Mouse (Mus musculus): ENCODE data around the gene Nfatc4. TPM values are rescaled to one million over a fixed set of nuclear protein-coding genes. Genes with fewer than 3 reads are reported as not detected.

The Nfatc4 gene
- polyA plus RNA-seq, 1 experiment from 2014 or later = 25.9 TPM

- Histone ChIP-seq H3K9ac (ENCODE audit: low read length) (no peak overlapping the region), H3K4me2 (ENCODE audit: low read depth) (no peak overlapping the region), H3K27ac (ENCODE audit: low read depth, low read length) (no peak overlapping the region), H3K36me3 (ENCODE audit: control insufficient read depth, insufficient read depth, low read length) (no peaks in the 10 kb centered on the region), H3K4me3 (ENCODE audit: low read depth, low read length) (no peak overlapping the region), H3K4me1 (ENCODE audit: control insufficient read depth, insufficient read depth, low read length) (peaks cover 11% of the 10 kb centered on the region; the same call in 1 of the 2 replicates), H3K27me3 (ENCODE audit: control insufficient read depth, insufficient read depth, low read length) (no peaks in the 10 kb centered on the region), H3K9me3 (ENCODE audit: control insufficient read depth, low read length) (no peaks in the 10 kb centered on the region)
- DNase-seq (ENCODE audit: low spot score) (no peak), ATAC-seq (ENCODE audit: insufficient read depth, low FRiP score, low TSS enrichment) (no peak)
- 84% methylated on average over 8 of the region's 8 CpGs for WGBS
These were observed 58.0 kb downstream of the Nfatc4 start for GRCm38 (mm10) chr14:55880982-55881381.

- ATAC-seq (ENCODE audit: insufficient read depth, low FRiP score, low TSS enrichment) = no peak
- no peak overlapping the region for H3K4me2 ChIP-seq (ENCODE audit: low read depth)
- H3K4me3 ChIP-seq (ENCODE audit: low read depth, low read length) = no peak overlapping the region
- no peak overlapping the region for H3K9ac ChIP-seq (ENCODE audit: low read length)
- no peak overlapping the region for H3K27ac ChIP-seq (ENCODE audit: low read depth, low read length)
- H3K27me3 ChIP-seq (ENCODE audit: control insufficient read depth, insufficient read depth, low read length) = no peaks in the 10 kb centered on the region
- H3K36me3 ChIP-seq (ENCODE audit: control insufficient read depth, insufficient read depth, low read length) = no peaks in the 10 kb centered on the region
- WGBS = 78% methylated on average over 6 of the region's 6 CpGs
- H3K9me3 ChIP-seq (ENCODE audit: control insufficient read depth, low read length) = no peaks in the 10 kb centered on the region
- DNase-seq (ENCODE audit: low spot score) = no peak
- H3K4me1 ChIP-seq (ENCODE audit: control insufficient read depth, insufficient read depth, low read length) = peaks cover 11% of the 10 kb centered on the region; the same call in 1 of the 2 replicates
These were observed 59.3 kb downstream of the Nfatc4 start for GRCm38 (mm10) chr14:55882171-55882641.

- Histone ChIP-seq H3K9ac (ENCODE audit: low read length) (no peak overlapping the region), H3K9me3 (ENCODE audit: control insufficient read depth, low read length) (no peaks in the 10 kb centered on the region), H3K36me3 (ENCODE audit: control insufficient read depth, insufficient read depth, low read length) (no peaks in the 10 kb centered on the region), H3K4me2 (ENCODE audit: low read depth) (no peak overlapping the region), H3K4me3 (ENCODE audit: low read depth, low read length) (no peak overlapping the region), H3K27me3 (ENCODE audit: control insufficient read depth, insufficient read depth, low read length) (no peaks in the 10 kb centered on the region), H3K4me1 (ENCODE audit: control insufficient read depth, insufficient read depth, low read length) (peaks cover 11% of the 10 kb centered on the region; the same call in 1 of the 2 replicates), H3K27ac (ENCODE audit: low read depth, low read length) (no peak overlapping the region)
- DNase-seq (ENCODE audit: low spot score) (no peak), ATAC-seq (ENCODE audit: insufficient read depth, low FRiP score, low TSS enrichment) (no peak)
- 92% methylated on average over 13 of the region's 13 CpGs for WGBS
These were observed 60.3 kb downstream of the Nfatc4 start for GRCm38 (mm10) chr14:55883149-55883661.

Other genes starting within 250 kb of the Nfatc4 start
- gene Fitm1, start 247.5 kb upstream of the Nfatc4 start, polyA plus RNA-seq (2014; fragmentation: Nextera tagmentation; extraction: Ambion mirVana) = 4.7 and 6.8 TPM in 2 replicates
- 112 and 123 TPM in 2 replicates for gene Psme1, start 245.0 kb upstream of the Nfatc4 start, polyA plus RNA-seq (2014; fragmentation: Nextera tagmentation; extraction: Ambion mirVana)
- gene Emc9, start 237.8 kb upstream of the Nfatc4 start, polyA plus RNA-seq (2014; fragmentation: Nextera tagmentation; extraction: Ambion mirVana) = 6.0 and 7.6 TPM in 2 replicates
- 188 and 218 TPM in 2 replicates for gene Psme2, start 232.0 kb upstream of the Nfatc4 start, polyA plus RNA-seq (2014; fragmentation: Nextera tagmentation; extraction: Ambion mirVana)
- gene Rnf31, start 231.4 kb upstream of the Nfatc4 start, polyA plus RNA-seq (2014; fragmentation: Nextera tagmentation; extraction: Ambion mirVana) = 10.2 and 13.0 TPM in 2 replicates
- 5.7 and 5.9 TPM in 2 replicates for gene Irf9, start 219.6 kb upstream of the Nfatc4 start, polyA plus RNA-seq (2014; fragmentation: Nextera tagmentation; extraction: Ambion mirVana)
- gene Rec8, start 205.1 kb upstream of the Nfatc4 start, polyA plus RNA-seq (2014; fragmentation: Nextera tagmentation; extraction: Ambion mirVana) = 12.0 and 12.4 TPM in 2 replicates
- 99.2 and 104 TPM in 2 replicates for gene Ipo4, start 187.2 kb upstream of the Nfatc4 start, polyA plus RNA-seq (2014; fragmentation: Nextera tagmentation; extraction: Ambion mirVana)
- 1.0 and 1.6 TPM in 2 replicates for gene Gm49378, start 185.2 kb upstream of the Nfatc4 start, polyA plus RNA-seq (2014; fragmentation: Nextera tagmentation; extraction: Ambion mirVana)
- 64.2 and 65.8 TPM in 2 replicates for gene Tm9sf1, start 179.3 kb upstream of the Nfatc4 start, polyA plus RNA-seq (2014; fragmentation: Nextera tagmentation; extraction: Ambion mirVana)
- gene Tssk4, start 173.0 kb upstream of the Nfatc4 start, polyA plus RNA-seq (2014; fragmentation: Nextera tagmentation; extraction: Ambion mirVana) = 0.89 and 0.93 TPM in 2 replicates
- gene Mdp1, start 162.6 kb upstream of the Nfatc4 start, polyA plus RNA-seq (2014; fragmentation: Nextera tagmentation; extraction: Ambion mirVana) = 65.5 and 65.7 TPM in 2 replicates
- 53.1 and 66.7 TPM in 2 replicates for gene Gmpr2, start 151.2 kb upstream of the Nfatc4 start, polyA plus RNA-seq (2014; fragmentation: Nextera tagmentation; extraction: Ambion mirVana)
- gene Nedd8, start 151.0 kb upstream of the Nfatc4 start, polyA plus RNA-seq (2014; fragmentation: Nextera tagmentation; extraction: Ambion mirVana) = 573 and 583 TPM in 2 replicates
- gene Tinf2, start 141.3 kb upstream of the Nfatc4 start, polyA plus RNA-seq (2014; fragmentation: Nextera tagmentation; extraction: Ambion mirVana) = 50.7 and 61.2 TPM in 2 replicates
- 0.37 and 0.57 TPM in 2 replicates for gene Tgm1, start 109.2 kb upstream of the Nfatc4 start, polyA plus RNA-seq (2014; fragmentation: Nextera tagmentation; extraction: Ambion mirVana)
- 26.5 and 29.3 TPM in 2 replicates for gene Rabggta, start 100.9 kb upstream of the Nfatc4 start, polyA plus RNA-seq (2014; fragmentation: Nextera tagmentation; extraction: Ambion mirVana)
- gene Dhrs1, start 77.5 kb upstream of the Nfatc4 start, polyA plus RNA-seq (2014; fragmentation: Nextera tagmentation; extraction: Ambion mirVana) = 68.6 and 76.8 TPM in 2 replicates
- gene Nop9, start 77.5 kb upstream of the Nfatc4 start, polyA plus RNA-seq (2014; fragmentation: Nextera tagmentation; extraction: Ambion mirVana) = 51.9 and 53.8 TPM in 2 replicates
- 0.32 TPM in 1 of 2 replicates, not detected in the other for gene Cideb, start 64.7 kb upstream of the Nfatc4 start, polyA plus RNA-seq (2014; fragmentation: Nextera tagmentation; extraction: Ambion mirVana)
- 0.20 and 0.52 TPM in 2 replicates for gene Ltb4r2, start 61.7 kb upstream of the Nfatc4 start, polyA plus RNA-seq (2014; fragmentation: Nextera tagmentation; extraction: Ambion mirVana)
- gene Ltb4r1, start 57.2 kb upstream of the Nfatc4 start, polyA plus RNA-seq (2014; fragmentation: Nextera tagmentation; extraction: Ambion mirVana) = 0.18 and 0.27 TPM in 2 replicates
- 8.9 and 9.0 TPM in 2 replicates for gene Adcy4, start 39.0 kb upstream of the Nfatc4 start, polyA plus RNA-seq (2014; fragmentation: Nextera tagmentation; extraction: Ambion mirVana)
- gene Ripk3, start 34.3 kb upstream of the Nfatc4 start, polyA plus RNA-seq (2014; fragmentation: Nextera tagmentation; extraction: Ambion mirVana) = 14.2 and 16.6 TPM in 2 replicates
- gene Nynrin, start 30.9 kb downstream of the Nfatc4 start, polyA plus RNA-seq (2014; fragmentation: Nextera tagmentation; extraction: Ambion mirVana) = 15.1 and 16.0 TPM in 2 replicates
- gene Cbln3, start 61.2 kb downstream of the Nfatc4 start, polyA plus RNA-seq (2014; fragmentation: Nextera tagmentation; extraction: Ambion mirVana) = 0.13 and 0.22 TPM in 2 replicates
- gene Khnyn, start 61.8 kb downstream of the Nfatc4 start, polyA plus RNA-seq (2014; fragmentation: Nextera tagmentation; extraction: Ambion mirVana) = 11.8 and 13.0 TPM in 2 replicates
- 45.7 and 52.6 TPM in 2 replicates for gene Sdr39u1, start 77.1 kb downstream of the Nfatc4 start, polyA plus RNA-seq (2014; fragmentation: Nextera tagmentation; extraction: Ambion mirVana)
- gene Cma1, start 121.5 kb downstream of the Nfatc4 start, polyA plus RNA-seq (2014; fragmentation: Nextera tagmentation; extraction: Ambion mirVana) = not detected in 2 replicates
- gene Cma2, start 127.8 kb downstream of the Nfatc4 start, polyA plus RNA-seq (2014; fragmentation: Nextera tagmentation; extraction: Ambion mirVana) = not detected in 2 replicates
- gene Mcpt1, start 194.8 kb downstream of the Nfatc4 start, polyA plus RNA-seq (2014; fragmentation: Nextera tagmentation; extraction: Ambion mirVana) = not detected in 2 replicates
- not detected in 2 replicates for gene Mcpt9, start 207.4 kb downstream of the Nfatc4 start, polyA plus RNA-seq (2014; fragmentation: Nextera tagmentation; extraction: Ambion mirVana)
- not detected in 2 replicates for gene Mcpt2, start 218.9 kb downstream of the Nfatc4 start, polyA plus RNA-seq (2014; fragmentation: Nextera tagmentation; extraction: Ambion mirVana)
- gene Mcpt4, start 239.2 kb downstream of the Nfatc4 start, polyA plus RNA-seq (2014; fragmentation: Nextera tagmentation; extraction: Ambion mirVana) = not detected in 2 replicates